Mouse (Mus musculus) midbrain, postnatal 0 days (tissue): ENCODE measurements at regions not wholly inside any gene's neighbourhood (a gene's known extent, or its start where the extent isn't known, plus 50 kb on each side); places are given as distances from the start of the nearest gene placed in this dataset.
"Not testable (repeated sequence)": the region's sequence is repeated elsewhere in the genome, so short reads cannot be mapped to it uniquely, and the experiment has no call there.

Experiments
- ATAC-seq: fragments of 200-750 bp; cut with Nextera tagmentation; 2 replicates; pipeline ENCODE4 v1.8.0; 2017; ENCODE audit warnings: moderate number of reproducible peaks, mild to moderate bottlenecking, moderate TSS enrichment, moderate library complexity; ENCODE audit not compliant: low FRiP score
- DNase-seq: peaks from one replicate; pipeline ENCODE4 v3.0.0-alpha.2; 2015; ENCODE audit warnings: low spot score
- H3K27ac ChIP-seq: fragments of 300-500 bp; sonication (generic); 2 replicates; pipeline ENCODE4 v1.5.1; 2014; ENCODE audit warnings: low read depth, mild to moderate bottlenecking, low read length, mixed read lengths
- H3K27me3 ChIP-seq: fragments of 300-500 bp; sonication (generic); 2 replicates; pipeline ENCODE4 v1.6.1; 2014; ENCODE audit warnings: low read length, control low read depth, mixed read lengths; ENCODE audit not compliant: insufficient read depth
- H3K36me3 ChIP-seq: fragments of 300-500 bp; sonication (generic); 2 replicates; pipeline ENCODE4 v1.6.1; 2014; ENCODE audit warnings: low read length, control low read depth, mixed read lengths; ENCODE audit not compliant: insufficient read depth
- H3K4me1 ChIP-seq: fragments of 300-500 bp; sonication (generic); 2 replicates; pipeline ENCODE4 v1.6.1; 2014; ENCODE audit warnings: mild to moderate bottlenecking, control low read depth, antibody characterized with exemption, low read length, mixed read lengths; ENCODE audit not compliant: insufficient read depth
- H3K4me2 ChIP-seq: fragments of 300-500 bp; sonication (generic); 2 replicates; pipeline ENCODE4 v1.6.1; 2014; ENCODE audit warnings: low read depth, mild to moderate bottlenecking, low read length, mixed read lengths; ENCODE audit not compliant: poor library complexity, severe bottlenecking
- H3K4me3 ChIP-seq: fragments of 300-500 bp; sonication (generic); 2 replicates; pipeline ENCODE4 v1.5.1; 2014; ENCODE audit warnings: low read depth, mild to moderate bottlenecking, low read length, moderate library complexity
- H3K9ac ChIP-seq: fragments of 300-500 bp; sonication (generic); replicated peaks from 2 replicates; pipeline ENCODE4 v1.6.1; 2014; ENCODE audit warnings: mild to moderate bottlenecking, low read length, moderate library complexity, mixed read lengths; ENCODE audit not compliant: poor library complexity, severe bottlenecking
- H3K9me3 ChIP-seq: fragments of 300-500 bp; sonication (generic); 2 replicates; pipeline ENCODE4 v1.6.1; 2016; ENCODE audit warnings: low read length, control low read depth
- CTCF ChIP-seq: IDR thresholded peaks from 2 replicates; pipeline ENCODE4 v1.5.1; 2016; ENCODE audit warnings: antibody characterized with exemption, mild to moderate bottlenecking
- WGBS: fragments of 180-500 bp; shearing (Covaris S2); extraction: QIAGEN DNeasy Blood & Tissue Kit; methylation state at CpG from one replicate; pipeline ENCODE4 v1.1.7; 2014; 5-methylcytosine and 5-hydroxymethylcytosine counted together

- H3K4me2 ChIP-seq = no peak overlapping the region
- H3K4me1 ChIP-seq = no peaks in the 10 kb centered on the region
- 83% methylated on average over 1 of the region's 1 CpGs for WGBS
- H3K4me3 ChIP-seq = no peak overlapping the region
- H3K27ac ChIP-seq = no peak overlapping the region
- H3K27me3 ChIP-seq = no peaks in the 10 kb centered on the region
- no peak overlapping the region for H3K9ac ChIP-seq
- ATAC-seq = no peak
- no peak for DNase-seq
- H3K9me3 ChIP-seq = no peaks in the 10 kb centered on the region
- TF ChIP-seq CTCF = no peak
- H3K36me3 ChIP-seq = no peaks in the 10 kb centered on the region
These were observed 74.1 kb upstream of the Speer2 start for GRCm38 (mm10) chr16:69937514-69938194.

- Histone ChIP-seq H3K9ac (no peak overlapping the region), H3K36me3 (no peaks in the 10 kb centered on the region), H3K4me3 (no peak overlapping the region), H3K4me2 (no peak overlapping the region), H3K27me3 (no peaks in the 10 kb centered on the region), H3K27ac (no peak overlapping the region), H3K4me1 (no peaks in the 10 kb centered on the region), H3K9me3 (no peaks in the 10 kb centered on the region)
- DNase-seq (no peak), ATAC-seq (no peak)
- WGBS = 80% methylated on average over 1 of the region's 1 CpGs
- TF ChIP-seq CTCF = no peak
These were observed 80.1 kb upstream of the Speer2 start for GRCm38 (mm10) chr16:69943635-69944034.

GRCm38 (mm10) chr16:69948783-69949182, 85.2 kb upstream of the Speer2 start:
- WGBS = 91% methylated on average over 10 of the region's 10 CpGs
- DNase-seq = no peak

GRCm38 (mm10) chr16:69949339-69949738, 85.8 kb upstream of the Speer2 start:
- no peaks in the 10 kb centered on the region for H3K27me3 ChIP-seq
- H3K9ac ChIP-seq = no peak overlapping the region
- WGBS = 82% methylated on average over 7 of the region's 7 CpGs
- no peaks in the 10 kb centered on the region for H3K9me3 ChIP-seq
- no peak overlapping the region for H3K27ac ChIP-seq
- H3K4me1 ChIP-seq = no peaks in the 10 kb centered on the region
- no peak for TF ChIP-seq CTCF
- H3K4me2 ChIP-seq = no peak overlapping the region
- no peak overlapping the region for H3K4me3 ChIP-seq
- H3K36me3 ChIP-seq = no peaks in the 10 kb centered on the region
- no peak for ATAC-seq
- no peak for DNase-seq

More at GRCm38 (mm10) chr16:69948783-69949182, 85.2 kb upstream of the Speer2 start:
- Histone ChIP-seq H3K9ac (no peak overlapping the region), H3K9me3 (no peaks in the 10 kb centered on the region), H3K27ac (no peak overlapping the region), H3K4me1 (no peaks in the 10 kb centered on the region), H3K4me2 (no peak overlapping the region), H3K27me3 (no peaks in the 10 kb centered on the region), H3K4me3 (no peak overlapping the region), H3K36me3 (no peaks in the 10 kb centered on the region)
- ATAC-seq = no peak
- no peak for TF ChIP-seq CTCF

- DNase-seq (no peak), ATAC-seq (no peak)
- Histone ChIP-seq H3K4me1 (no peaks in the 10 kb centered on the region), H3K36me3 (no peaks in the 10 kb centered on the region), H3K9me3 (no peaks in the 10 kb centered on the region), H3K27me3 (no peaks in the 10 kb centered on the region), H3K4me2 (no peak overlapping the region), H3K4me3 (no peak overlapping the region), H3K27ac (no peak overlapping the region), H3K9ac (no peak overlapping the region)
- WGBS = 82% methylated on average over 2 of the region's 2 CpGs
- no peak for TF ChIP-seq CTCF
These were observed 88.0 kb upstream of the Speer2 start for GRCm38 (mm10) chr16:69951581-69951980.

- not testable (repeated sequence) for H3K9ac ChIP-seq, H3K27me3 ChIP-seq, H3K9me3 ChIP-seq, H3K36me3 ChIP-seq, H3K4me2 ChIP-seq, ATAC-seq, H3K4me3 ChIP-seq, H3K4me1 ChIP-seq, DNase-seq, H3K27ac ChIP-seq
- 95% methylated on average over 7 of the region's 7 CpGs for WGBS
These were observed 103.0 kb upstream of the Speer2 start for GRCm38 (mm10) chr16:69966561-69966960.
